Comparison of ENCODE assay signal across 8 mouse cellular contexts in genomic region chr3:87971489-87972202, GRCm38 (mm10). TPM values are rescaled to one million over a fixed set of nuclear protein-coding genes. Genes with fewer than 3 reads are reported as not detected.
DNase-seq lines count a peak whose midpoint lies in the region; ATAC-seq and TF ChIP-seq lines count a peak whose summit lies in the region.

No protein-coding gene starts in this region.

- peaks cover 12% of the 10 kb centered on the region for H3K4me1 ChIP-seq in embryonic facial prominence, embryonic 11.5 days (ENCODE audit: control insufficient read depth, insufficient read depth, low read length)
- peaks cover 26% of the 10 kb centered on the region for H3K4me1 ChIP-seq in hindbrain, embryonic 16.5 days (ENCODE audit: control insufficient read depth, insufficient read depth, low read depth, low read length)

- H3K27ac ChIP-seq in left cerebral cortex, adult 2 months: 0 out of 2 replicates have a peak overlapping the region, but pooled peaks have one; percentile 7
- H3K27ac ChIP-seq in embryonic facial prominence, embryonic 11.5 days (replicated peaks; ENCODE audit: low read depth, low read length): 0 out of 2 replicates have a peak overlapping the region, but pooled peaks have one; percentile 61
- peak overlapping the region; percentile 57 for H3K27ac ChIP-seq in hindbrain, embryonic 16.5 days (ENCODE audit: low read depth, low read length)

- intact Hi-C loops in left cerebral cortex, adult 2 months (cut with DNase I): no loop called here

- TF ChIP-seq CTCF in left cerebral cortex, adult 2 months (IDR thresholded peaks at IDR 0.05): no peak; the same call in 1 of the 2 replicates

- peak overlapping the region; percentile 96 for H3K4me2 ChIP-seq in embryonic facial prominence, embryonic 11.5 days (ENCODE audit: low read depth, low read length)
- H3K4me2 ChIP-seq in hindbrain, embryonic 16.5 days (ENCODE audit: low read length): peak overlapping the region; percentile 79

- peak overlapping the region; percentile 46 for H3K4me3 ChIP-seq in left cerebral cortex, adult 2 months
- peak overlapping the region; percentile 57 for H3K4me3 ChIP-seq in embryonic facial prominence, embryonic 11.5 days (ENCODE audit: low read depth, low read length)
- H3K4me3 ChIP-seq in hindbrain, embryonic 16.5 days (ENCODE audit: low read length): peak overlapping the region; percentile 50

- WGBS in embryonic facial prominence, embryonic 11.5 days: under 1% methylated on average over 46 of the region's 60 CpGs
- WGBS in hindbrain, embryonic 16.5 days: under 1% methylated on average over 43 of the region's 60 CpGs

- no peak for ATAC-seq in embryonic facial prominence, embryonic 11.5 days (replicated peaks; ENCODE audit: insufficient number of reproducible peaks, low FRiP score, low TSS enrichment, low read depth)
- ATAC-seq in hindbrain, embryonic 16.5 days: no peak

- no peak for DNase-seq in left cerebral cortex, adult 2 months (ENCODE audit: extremely low spot score in 1 of 2, low spot score in 2 of 2)
- DNase-seq in left cerebral cortex, adult 8-10 months (ENCODE audit: low spot score in 2 of 2): no peak
- DNase-seq in embryonic facial prominence, embryonic 11.5 days (ENCODE audit: low spot score): peak; percentile 43
- peak; percentile 57 for DNase-seq in neural tube, embryonic 10.5 days (ENCODE audit: extremely low spot score, low spot score)
- no peak for DNase-seq in adrenal gland, postnatal 36 days
- DNase-seq in urinary bladder, postnatal 4 days (ENCODE audit: low spot score in 2 of 2): no peak
- no peak for DNase-seq in right cerebral cortex, postnatal 25 days

- no peaks in the 10 kb centered on the region for H3K36me3 ChIP-seq in embryonic facial prominence, embryonic 11.5 days (replicated peaks; ENCODE audit: control insufficient read depth, insufficient read depth, low read depth, low read length)
- no peaks in the 10 kb centered on the region for H3K36me3 ChIP-seq in hindbrain, embryonic 16.5 days (ENCODE audit: control insufficient read depth, insufficient read depth, low read length)

- H3K9ac ChIP-seq in embryonic facial prominence, embryonic 11.5 days (replicated peaks; ENCODE audit: low read length): peak overlapping the region; percentile 77
- peak overlapping the region; percentile 58 for H3K9ac ChIP-seq in hindbrain, embryonic 16.5 days (ENCODE audit: low read depth, low read length)

- H3K9me3 ChIP-seq in embryonic facial prominence, embryonic 11.5 days (replicated peaks; ENCODE audit: control insufficient read depth, low read length): no peaks in the 10 kb centered on the region
- H3K9me3 ChIP-seq in hindbrain, embryonic 16.5 days (ENCODE audit: control insufficient read depth, low read length): no peaks in the 10 kb centered on the region

- H3K27me3 ChIP-seq in embryonic facial prominence, embryonic 11.5 days (ENCODE audit: control insufficient read depth, insufficient read depth, low read length): no peaks in the 10 kb centered on the region; the same call in 1 of the 2 replicates
- H3K27me3 ChIP-seq in hindbrain, embryonic 16.5 days (replicated peaks; ENCODE audit: control insufficient read depth, insufficient read depth, low read length): no peaks in the 10 kb centered on the region; the same call in 1 of the 2 replicates

RNA-seq across cellular contexts. Expression of gene Nes, which starts 0.8 kb away (rescaled TPM):
- total RNA-seq in left cerebral cortex, adult 2 months (2021): 1 to 10 TPM; 5.7 to 6.2 TPM
- total RNA-seq in left cerebral cortex, adult 8-10 months (2022): 1 to 10 TPM; 4.0 to 5.5 (median 5.2) TPM
- 15.1 and 16.2 TPM in 2 replicates for polyA plus RNA-seq in embryonic facial prominence, embryonic 11.5 days (2014; fragmentation: Nextera tagmentation; extraction: Ambion mirVana)
- 15.6 and 20.2 TPM in 2 replicates for polyA plus RNA-seq in hindbrain, embryonic 16.5 days (2015; fragmentation: Nextera tagmentation; extraction: Ambion mirVana)
- total RNA-seq in adrenal gland, postnatal 36 days (2021): 10 to 100 TPM in 1 of 2 experiments, 1 to 10 TPM in 1; 8.8 to 13.3 TPM

RNA-seq across cellular contexts. Expression of gene Crabp2, which starts 23.2 kb away (rescaled TPM):
- 1 to 10 TPM; 4.5 to 8.2 TPM for total RNA-seq in left cerebral cortex, adult 2 months (2021)
- 1 to 10 TPM; 4.9 to 6.5 (median 5.9) TPM for total RNA-seq in left cerebral cortex, adult 8-10 months (2022)
- 626 and 642 TPM in 2 replicates for polyA plus RNA-seq in embryonic facial prominence, embryonic 11.5 days (2014; fragmentation: Nextera tagmentation; extraction: Ambion mirVana)
- 49.1 and 52.4 TPM in 2 replicates for polyA plus RNA-seq in hindbrain, embryonic 16.5 days (2015; fragmentation: Nextera tagmentation; extraction: Ambion mirVana)
- total RNA-seq in adrenal gland, postnatal 36 days (2021): under 1 TPM in 1 of 2 experiments, not detected in 1; 0.33 TPM

RNA-seq across cellular contexts. Expression of gene Bcan, which starts 28.4 kb away (rescaled TPM):
- 100 to 1,000 TPM; 241 to 256 TPM for total RNA-seq in left cerebral cortex, adult 2 months (2021)
- total RNA-seq in left cerebral cortex, adult 8-10 months (2022): 100 to 1,000 TPM; 230 to 238 (median 233) TPM
- 0.06 TPM in 1 of 2 replicates, not detected in the other for polyA plus RNA-seq in embryonic facial prominence, embryonic 11.5 days (2014; fragmentation: Nextera tagmentation; extraction: Ambion mirVana)
- 150 and 186 TPM in 2 replicates for polyA plus RNA-seq in hindbrain, embryonic 16.5 days (2015; fragmentation: Nextera tagmentation; extraction: Ambion mirVana)
- total RNA-seq in adrenal gland, postnatal 36 days (2021): 10 to 100 TPM; 45.9 to 47.8 TPM

RNA-seq across cellular contexts. Expression of gene Rrnad1, which starts 41.1 kb away (rescaled TPM):
- total RNA-seq in left cerebral cortex, adult 2 months (2021): 10 to 100 TPM; 22.9 to 24.7 TPM
- 10 to 100 TPM; 17.4 to 23.4 (median 20.6) TPM for total RNA-seq in left cerebral cortex, adult 8-10 months (2022)
- polyA plus RNA-seq in embryonic facial prominence, embryonic 11.5 days (2014; fragmentation: Nextera tagmentation; extraction: Ambion mirVana): 13.5 and 16.0 TPM in 2 replicates
- polyA plus RNA-seq in hindbrain, embryonic 16.5 days (2015; fragmentation: Nextera tagmentation; extraction: Ambion mirVana): 20.5 and 24.8 TPM in 2 replicates
- 10 to 100 TPM; 14.3 to 16.1 TPM for total RNA-seq in adrenal gland, postnatal 36 days (2021)

RNA-seq across cellular contexts. Expression of gene Isg20l2, which starts 41.5 kb away (rescaled TPM):
- total RNA-seq in left cerebral cortex, adult 2 months (2021): 10 to 100 TPM; 15.1 to 15.6 TPM
- total RNA-seq in left cerebral cortex, adult 8-10 months (2022): 10 to 100 TPM; 13.8 to 14.5 (median 14.1) TPM
- 51.5 and 52.3 TPM in 2 replicates for polyA plus RNA-seq in embryonic facial prominence, embryonic 11.5 days (2014; fragmentation: Nextera tagmentation; extraction: Ambion mirVana)
- 22.7 and 28.9 TPM in 2 replicates for polyA plus RNA-seq in hindbrain, embryonic 16.5 days (2015; fragmentation: Nextera tagmentation; extraction: Ambion mirVana)
- 10 to 100 TPM; 20.7 to 22.0 TPM for total RNA-seq in adrenal gland, postnatal 36 days (2021)

Comparison
In these comparisons a context has a peak if more than half of its experiments do, and no peak if none do; other contexts are left out.
1. DNase-seq: peak in embryonic facial prominence, embryonic 11.5 days (single experiment) and neural tube, embryonic 10.5 days (single experiment); none in left cerebral cortex, adult 2 months (0 of 2), left cerebral cortex, adult 8-10 months (0 of 2), adrenal gland, postnatal 36 days (0 of 2), urinary bladder, postnatal 4 days (0 of 2) and right cerebral cortex, postnatal 25 days (single experiment).
2. H3K27ac ChIP-seq: peak in every context shown above with its lines; median percentile 61 in embryonic facial prominence, embryonic 11.5 days; 57 in hindbrain, embryonic 16.5 days; 7 in left cerebral cortex, adult 2 months.
3. RNA of gene Crabp2, which starts 23.2 kb away (total RNA-seq): 4.5 to 8.2 TPM in left cerebral cortex, adult 2 months and 4.9 to 6.5 TPM in left cerebral cortex, adult 8-10 months; 0.33 TPM in adrenal gland, postnatal 36 days; every median in the first group is over 4 times any median in the second.
4. RNA of gene Bcan, which starts 28.4 kb away (total RNA-seq): 241 to 256 TPM in left cerebral cortex, adult 2 months and 230 to 238 TPM in left cerebral cortex, adult 8-10 months; 45.9 to 47.8 TPM in adrenal gland, postnatal 36 days; every median in the first group is over 4 times any median in the second.
5. Peak in every context shown above with its lines, with median percentiles within 50 percentile points of each other: H3K4me3 ChIP-seq.